Mouse (Mus musculus) kidney, embryonic 14.5 days (tissue): ENCODE measurements around the gene Kirrel2. TPM values are rescaled to one million over a fixed set of nuclear protein-coding genes. Genes with fewer than 3 reads are reported as not detected.

Experiments used
- ATAC-seq: fragments of 200-750 bp; cut with Nextera tagmentation; 2 replicates; pipeline ENCODE4 v1.8.0; 2017; ENCODE audit warnings: moderate number of reproducible peaks, mild to moderate bottlenecking, moderate TSS enrichment, moderate library complexity; ENCODE audit not compliant: low FRiP score, low TSS enrichment
- H3K27ac ChIP-seq: fragments of 300-500 bp; sonication (generic); 2 replicates; pipeline ENCODE4 v1.5.1; 2014; ENCODE audit warnings: low read depth, mild to moderate bottlenecking, low read length, moderate library complexity, mixed read lengths
- H3K27me3 ChIP-seq: fragments of 300-500 bp; sonication (generic); 2 replicates; pipeline ENCODE4 v1.6.1; 2014; ENCODE audit warnings: mild to moderate bottlenecking, low read length; ENCODE audit not compliant: control insufficient read depth, insufficient read depth
- H3K36me3 ChIP-seq: fragments of 300-500 bp; sonication (generic); 2 replicates; pipeline ENCODE4 v1.6.1; 2014; ENCODE audit warnings: low read length, mixed read lengths; ENCODE audit not compliant: control insufficient read depth, insufficient read depth
- H3K4me1 ChIP-seq: fragments of 300-500 bp; sonication (generic); 2 replicates; pipeline ENCODE4 v1.6.1; 2014; ENCODE audit warnings: low read length, mixed read lengths; ENCODE audit not compliant: control insufficient read depth, insufficient read depth
- H3K4me2 ChIP-seq: fragments of 300-500 bp; sonication (generic); replicated peaks from 2 replicates; pipeline ENCODE4 v1.6.1; 2014; ENCODE audit warnings: low read depth, mild to moderate bottlenecking, low read length
- H3K4me3 ChIP-seq: fragments of 300-500 bp; sonication (generic); 2 replicates; pipeline ENCODE4 v1.5.1; 2014; ENCODE audit warnings: mild to moderate bottlenecking, low read length
- H3K9ac ChIP-seq: fragments of 300-500 bp; sonication (generic); 2 replicates; pipeline ENCODE4 v1.6.1; 2014; ENCODE audit warnings: low read depth, mild to moderate bottlenecking, low read length, moderate library complexity
- H3K9me3 ChIP-seq: fragments of 300-500 bp; sonication (generic); 2 replicates; pipeline ENCODE4 v1.6.1; 2016; ENCODE audit warnings: low read length; ENCODE audit not compliant: control insufficient read depth
- WGBS: fragments of 180-500 bp; shearing (Covaris S2); extraction: QIAGEN DNeasy Blood & Tissue Kit; methylation state at CpG from one replicate; pipeline ENCODE4 v1.1.7; 2014; 5-methylcytosine and 5-hydroxymethylcytosine counted together
- polyA plus RNA-seq: library from polyadenylated mRNA; unstranded; fragments of >200 nt; fragmentation: Nextera tagmentation; extraction: Ambion mirVana; gene quantifications from 2 replicates; pipeline ENCODE4 v1.2.1, GENCODE M21; 2014

The Kirrel2 gene
- polyA plus RNA-seq, 1 experiment from 2014 or later = 0.54 TPM

GRCm38 (mm10) chr7:30413596-30413995 lies 43.9 kb downstream of the Kirrel2 start, which contains the start of gene Tyrobp:
Gene Tyrobp, plus strand, starts transcription at chr7:30413760.
- no peaks in the 10 kb centered on the region for H3K9me3 ChIP-seq
- no peaks in the 10 kb centered on the region for H3K4me1 ChIP-seq
- no peaks in the 10 kb centered on the region for H3K36me3 ChIP-seq
- H3K4me2 ChIP-seq = no peak within 1 kb of the TSS
- ATAC-seq = no peak
- H3K4me3 ChIP-seq = no peak within 1 kb of the TSS
- H3K27ac ChIP-seq = no peak within 1 kb of the TSS
- no peaks in the 10 kb centered on the region for H3K27me3 ChIP-seq
- 57% methylated on average over 5 of the region's 5 CpGs for WGBS
- no peak within 1 kb of the TSS for H3K9ac ChIP-seq

DNA sequence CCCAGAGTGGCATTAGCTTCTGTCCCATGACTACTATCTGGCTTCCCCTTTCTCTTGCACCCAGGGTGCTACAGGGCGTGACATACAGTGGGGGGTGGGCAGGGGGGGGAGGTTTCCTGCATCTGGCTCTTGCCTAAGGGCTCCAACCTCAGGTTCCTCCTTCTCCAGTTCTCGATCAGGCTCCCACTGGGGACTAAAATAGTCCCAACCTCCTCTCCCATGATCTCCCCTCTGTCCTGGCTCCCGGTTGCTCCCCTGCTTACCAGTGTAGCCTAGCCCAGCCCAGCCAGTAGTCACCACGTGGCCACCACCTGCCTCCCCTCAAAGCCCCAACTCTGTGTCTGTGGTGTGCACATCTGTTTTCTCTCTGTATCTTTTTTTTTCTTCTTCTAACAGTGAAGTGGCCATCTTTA lies 44.7 kb downstream of the Kirrel2 start:
- Histone ChIP-seq H3K36me3 (no peaks in the 10 kb centered on the region), H3K4me1 (no peaks in the 10 kb centered on the region), H3K9me3 (no peaks in the 10 kb centered on the region), H3K9ac (no peak overlapping the region), H3K27me3 (no peaks in the 10 kb centered on the region), H3K4me2 (no peak overlapping the region), H3K4me3 (no peak overlapping the region), H3K27ac (no peak overlapping the region)
- WGBS = 60% methylated on average over 4 of the region's 4 CpGs
- ATAC-seq = no peak

DNA sequence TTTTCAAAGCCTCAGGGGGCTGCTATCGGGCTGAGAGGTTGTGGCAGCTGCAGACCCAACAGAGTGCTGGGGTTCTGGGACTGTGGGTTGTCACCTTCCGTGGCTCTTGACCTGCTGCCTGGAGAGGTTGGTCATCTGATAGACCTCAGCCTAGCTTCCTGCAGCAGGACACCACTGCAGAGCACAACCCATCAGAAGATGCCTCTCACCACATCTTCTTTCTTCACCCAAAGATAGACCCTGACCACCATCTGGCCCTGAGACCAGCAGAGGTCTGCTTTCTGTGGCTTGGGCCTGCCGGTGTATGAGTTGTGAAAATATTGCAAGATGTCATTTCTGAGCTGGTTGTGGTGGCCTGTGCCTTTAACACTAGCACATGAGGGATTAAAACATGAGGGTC lies 46.5 kb downstream of the Kirrel2 start:
- no peaks in the 10 kb centered on the region for H3K4me1 ChIP-seq
- 76% methylated on average over 3 of the region's 3 CpGs for WGBS
- no peak overlapping the region for H3K27ac ChIP-seq
- no peaks in the 10 kb centered on the region for H3K9me3 ChIP-seq
- no peaks in the 10 kb centered on the region for H3K36me3 ChIP-seq
- ATAC-seq = no peak
- H3K9ac ChIP-seq = no peak overlapping the region
- H3K4me3 ChIP-seq = no peak overlapping the region
- no peak overlapping the region for H3K4me2 ChIP-seq
- H3K27me3 ChIP-seq = no peaks in the 10 kb centered on the region

GRCm38 (mm10) chr7:30409789-30410188 lies 47.7 kb downstream of the Kirrel2 start:
- no peak overlapping the region for H3K4me3 ChIP-seq
- H3K4me2 ChIP-seq = no peak overlapping the region
- no peaks in the 10 kb centered on the region for H3K4me1 ChIP-seq
- H3K9ac ChIP-seq = no peak overlapping the region
- no peak for ATAC-seq
- 15% methylated on average over 2 of the region's 2 CpGs for WGBS
- H3K9me3 ChIP-seq = no peaks in the 10 kb centered on the region
- H3K27me3 ChIP-seq = no peaks in the 10 kb centered on the region
- H3K27ac ChIP-seq = no peak overlapping the region
- no peaks in the 10 kb centered on the region for H3K36me3 ChIP-seq

GRCm38 (mm10) chr7:30408639-30409038 lies 48.9 kb downstream of the Kirrel2 start:
- no peaks in the 10 kb centered on the region for H3K36me3 ChIP-seq
- H3K9ac ChIP-seq = no peak overlapping the region
- H3K4me2 ChIP-seq = no peak overlapping the region
- WGBS = 88% methylated on average over 3 of the region's 3 CpGs
- H3K27ac ChIP-seq = no peak overlapping the region
- no peak overlapping the region for H3K4me3 ChIP-seq
- ATAC-seq = no peak
- H3K27me3 ChIP-seq = no peaks in the 10 kb centered on the region
- no peaks in the 10 kb centered on the region for H3K4me1 ChIP-seq
- no peaks in the 10 kb centered on the region for H3K9me3 ChIP-seq

DNA sequence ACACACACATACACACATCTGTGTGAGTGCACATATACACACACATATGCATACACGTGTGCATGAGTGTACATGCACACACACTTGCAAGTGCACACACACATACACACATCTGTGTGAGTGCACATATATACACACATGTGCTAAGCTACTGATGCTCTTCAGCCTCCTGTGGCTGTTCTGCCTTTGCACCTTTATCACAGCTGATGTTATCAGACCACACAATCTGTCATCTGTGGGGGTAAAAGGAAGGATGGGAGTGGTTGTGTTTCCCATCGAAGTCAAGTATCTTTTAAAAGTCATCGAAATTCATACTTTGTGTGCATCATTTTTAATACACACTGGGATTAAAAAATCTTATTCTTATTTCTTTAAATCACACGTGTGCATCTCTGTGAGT lies 55.1 kb downstream of the Kirrel2 start:
- WGBS = 69% methylated on average over 4 of the region's 4 CpGs
- H3K9me3 ChIP-seq = no peaks in the 10 kb centered on the region
- H3K27ac ChIP-seq = no peak overlapping the region
- no peaks in the 10 kb centered on the region for H3K27me3 ChIP-seq
- H3K4me3 ChIP-seq = no peak overlapping the region
- H3K4me1 ChIP-seq = no peaks in the 10 kb centered on the region
- H3K36me3 ChIP-seq = no peaks in the 10 kb centered on the region
- H3K4me2 ChIP-seq = no peak overlapping the region
- H3K9ac ChIP-seq = no peak overlapping the region
- no peak for ATAC-seq

DNA sequence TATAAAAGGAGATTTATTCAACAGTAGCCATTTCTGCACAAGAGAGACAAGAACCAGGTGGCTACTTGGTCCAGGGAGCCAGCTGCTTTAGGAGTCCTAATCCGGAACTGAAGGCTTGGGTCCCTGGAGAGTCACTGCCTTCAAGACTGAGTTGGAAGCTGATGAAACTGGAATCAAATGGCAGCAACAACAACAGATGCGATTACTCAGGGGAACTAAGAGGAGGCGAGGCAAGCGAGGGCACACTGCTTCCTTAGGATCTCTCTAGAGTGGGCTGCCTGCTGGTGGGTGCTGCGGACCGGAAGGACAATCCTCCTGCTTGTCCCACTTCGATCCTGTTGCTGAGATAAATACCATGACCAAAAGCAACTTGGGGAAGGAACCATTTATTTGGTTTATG lies 57.8 kb downstream of the Kirrel2 start:
- ATAC-seq = no peak
- Histone ChIP-seq H3K36me3 (no peaks in the 10 kb centered on the region), H3K4me3 (no peak overlapping the region), H3K27ac (no peak overlapping the region), H3K4me1 (no peaks in the 10 kb centered on the region), H3K9ac (no peak overlapping the region), H3K9me3 (no peaks in the 10 kb centered on the region), H3K4me2 (no peak overlapping the region), H3K27me3 (no peaks in the 10 kb centered on the region)
- 28% methylated on average over 7 of the region's 7 CpGs for WGBS

Other genes starting within 250 kb of the Kirrel2 start
- gene Polr2i, start 225.7 kb downstream of the Kirrel2 start, polyA plus RNA-seq = 173 and 268 TPM in 2 replicates
- gene Tbcb, start 225.4 kb downstream of the Kirrel2 start, polyA plus RNA-seq = 174 and 199 TPM in 2 replicates
- not detected in 2 replicates for gene Ovol3, start 222.0 kb downstream of the Kirrel2 start, polyA plus RNA-seq
- 0.22 and 0.43 TPM in 2 replicates for gene Thap8, start 177.6 kb downstream of the Kirrel2 start, polyA plus RNA-seq
- gene Wdr62, start 177.3 kb downstream of the Kirrel2 start, polyA plus RNA-seq = 7.8 and 11.1 TPM in 2 replicates
- 30.7 and 51.1 TPM in 2 replicates for gene Clip3, start 166.0 kb downstream of the Kirrel2 start, polyA plus RNA-seq
- 85.5 and 112 TPM in 2 replicates for gene Alkbh6, start 149.0 kb downstream of the Kirrel2 start, polyA plus RNA-seq
- gene Syne4, start 142.9 kb downstream of the Kirrel2 start, polyA plus RNA-seq = 43.5 and 72.9 TPM in 2 replicates
- not detected in 2 replicates for gene E130208F15Rik, start 135.9 kb downstream of the Kirrel2 start, polyA plus RNA-seq
- 20.6 and 21.5 TPM in 2 replicates for gene Sdhaf1, start 133.8 kb downstream of the Kirrel2 start, polyA plus RNA-seq
- 5.8 and 7.2 TPM in 2 replicates for gene Lrfn3, start 94.9 kb downstream of the Kirrel2 start, polyA plus RNA-seq
- gene Tyrobp, start 43.9 kb downstream of the Kirrel2 start, polyA plus RNA-seq = 23.8 and 26.7 TPM in 2 replicates
- 0.57 and 1.0 TPM in 2 replicates for gene Hcst, start 37.8 kb downstream of the Kirrel2 start, polyA plus RNA-seq
- gene Nfkbid, start 36.0 kb downstream of the Kirrel2 start, polyA plus RNA-seq = 1.1 and 1.9 TPM in 2 replicates
- gene Aplp1, start 12.2 kb downstream of the Kirrel2 start, polyA plus RNA-seq = 16.7 and 19.0 TPM in 2 replicates
- 2.7 and 3.0 TPM in 2 replicates for gene Nphs1, start 625 bp upstream of the Kirrel2 start, polyA plus RNA-seq
- 0.94 and 2.3 TPM in 2 replicates for gene Prodh2, start 35.9 kb upstream of the Kirrel2 start, polyA plus RNA-seq
- 13.4 and 17.3 TPM in 2 replicates for gene Arhgap33, start 77.4 kb upstream of the Kirrel2 start, polyA plus RNA-seq
- 8.9 and 9.2 TPM in 2 replicates for gene Hspb6, start 94.5 kb upstream of the Kirrel2 start, polyA plus RNA-seq
- 15.2 and 25.0 TPM in 2 replicates for gene Proser3, start 94.6 kb upstream of the Kirrel2 start, polyA plus RNA-seq
- 38.5 and 48.0 TPM in 2 replicates for gene Lin37, start 102.1 kb upstream of the Kirrel2 start, polyA plus RNA-seq
- gene U2af1l4, start 105.6 kb upstream of the Kirrel2 start, polyA plus RNA-seq = 109 and 119 TPM in 2 replicates
- 8.0 and 11.3 TPM in 2 replicates for gene Gm49396, start 105.7 kb upstream of the Kirrel2 start, polyA plus RNA-seq
- 121 and 182 TPM in 2 replicates for gene Psenen, start 105.9 kb upstream of the Kirrel2 start, polyA plus RNA-seq
- gene Igflr1, start 107.7 kb upstream of the Kirrel2 start, polyA plus RNA-seq = 2.9 and 3.7 TPM in 2 replicates
- gene Kmt2b, start 131.0 kb upstream of the Kirrel2 start, polyA plus RNA-seq = 12.3 and 13.6 TPM in 2 replicates
- gene Zbtb32, start 141.2 kb upstream of the Kirrel2 start, polyA plus RNA-seq = 0.21 and 0.22 TPM in 2 replicates
- 2.2 and 2.3 TPM in 2 replicates for gene Upk1a, start 155.2 kb upstream of the Kirrel2 start, polyA plus RNA-seq
- 961 and 1,287 TPM in 2 replicates for gene Cox6b1, start 168.5 kb upstream of the Kirrel2 start, polyA plus RNA-seq
- not detected in 2 replicates for gene Etv2, start 178.2 kb upstream of the Kirrel2 start, polyA plus RNA-seq
- 93.4 and 111 TPM in 2 replicates for gene Rbm42, start 192.6 kb upstream of the Kirrel2 start, polyA plus RNA-seq
- 45.8 and 58.6 TPM in 2 replicates for gene Haus5, start 207.3 kb upstream of the Kirrel2 start, polyA plus RNA-seq
- gene Pmis2, start 213.9 kb upstream of the Kirrel2 start, polyA plus RNA-seq = not detected in 2 replicates
- gene 2200002J24Rik, start 241.2 kb upstream of the Kirrel2 start, polyA plus RNA-seq = not detected in 2 replicates